Mouse (Mus musculus): ENCODE measurements around the gene Gm45194.

DNA sequence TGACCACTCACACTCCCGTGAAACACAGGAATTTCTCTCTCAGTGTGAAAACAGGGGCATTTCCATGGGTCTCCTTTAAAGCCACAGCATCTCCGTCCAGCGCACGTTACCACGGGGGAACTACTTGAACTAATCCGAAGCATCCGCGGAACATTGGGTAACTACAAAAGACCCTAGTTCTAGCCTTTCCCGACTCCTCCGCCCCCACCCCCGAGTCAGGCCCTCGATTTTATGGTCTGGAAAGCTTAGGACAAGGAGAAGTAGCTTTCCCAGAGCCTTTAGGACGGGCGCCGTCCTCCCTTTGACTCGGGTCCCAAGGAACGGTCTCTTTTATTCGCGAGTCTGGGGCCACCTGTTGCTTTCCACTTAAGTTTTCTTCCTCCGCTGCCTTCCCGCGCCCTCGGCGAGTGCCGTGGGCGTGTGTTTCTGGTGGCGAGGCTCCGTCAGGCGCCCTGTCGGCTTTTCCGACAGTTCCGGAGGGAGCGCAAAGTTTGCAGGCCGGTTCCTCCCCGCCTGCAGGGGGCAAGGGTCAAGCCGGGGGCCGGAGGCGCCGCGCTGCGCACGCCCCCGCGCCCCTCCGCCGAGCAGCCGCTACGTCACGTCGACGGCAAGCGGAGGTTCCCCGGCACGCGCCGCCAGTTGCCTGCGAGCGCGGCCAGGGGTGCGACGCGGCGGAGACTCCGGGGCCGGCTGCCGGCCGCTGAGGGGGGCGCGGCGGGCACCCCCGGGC lies 3.3 kb downstream of the Gm45194 start:
- TF ChIP-seq MYOG (IDR thresholded peaks at IDR 0.05; ENCODE audit: control insufficient read depth, extremely low read depth, insufficient read length) (no peak), CTCF (IDR thresholded peaks at IDR 0.05; ENCODE audit: control insufficient read depth, insufficient read depth, insufficient read length) (no peak), MYOD1 (IDR thresholded peaks at IDR 0.05; ENCODE audit: control insufficient read depth, insufficient read length, low read depth) (no peak), FOSL1 (IDR thresholded peaks at IDR 0.05; ENCODE audit: insufficient read depth, low read length, poor library complexity, severe bottlenecking) (no peak), MAX (IDR thresholded peaks at IDR 0.05) (no peak), CEBPB (IDR thresholded peaks at IDR 0.05; ENCODE audit: low read depth) (no peak)

Measured in C2C12 (cell line).